Mouse (Mus musculus): ENCODE measurements around the gene Cobl.

The Cobl gene

GRCm38 (mm10) chr11:12232041-12232742, 232.6 kb downstream of the Cobl start:
- peak; percentile 78 for DNase-seq (ENCODE audit: extremely low read depth, insufficient read length, low spot score)

- DNase-seq (ENCODE audit: extremely low read depth, insufficient read length, low spot score): peak; percentile 93
Measured at GRCm38 (mm10) chr11:12231481-12232035, 233.2 kb downstream of the Cobl start.

GRCm38 (mm10) chr11:12229411-12229810, 235.3 kb downstream of the Cobl start:
- peak; percentile 33 for DNase-seq (ENCODE audit: extremely low read depth, insufficient read length, low spot score)

GRCm38 (mm10) chr11:12227343-12227742, 237.4 kb downstream of the Cobl start:
- no peak for DNase-seq (ENCODE audit: extremely low read depth, insufficient read length, low spot score)

GRCm38 (mm10) chr11:12219594-12220530, 244.9 kb downstream of the Cobl start:
- DNase-seq (ENCODE audit: extremely low read depth, insufficient read length, low spot score): no peak

GRCm38 (mm10) chr11:12216897-12217296, 247.9 kb downstream of the Cobl start:
- no peak for DNase-seq (ENCODE audit: extremely low read depth, insufficient read length, low spot score)

GRCm38 (mm10) chr11:12215582-12215981, 249.2 kb downstream of the Cobl start:
- no peak for DNase-seq (ENCODE audit: extremely low read depth, insufficient read length, low spot score)

GRCm38 (mm10) chr11:12208574-12208973, 256.2 kb downstream of the Cobl start:
- DNase-seq (ENCODE audit: extremely low read depth, insufficient read length, low spot score): no peak

GRCm38 (mm10) chr11:12205201-12206161, 259.3 kb downstream of the Cobl start:
- no peak for DNase-seq (ENCODE audit: extremely low read depth, insufficient read length, low spot score)

GRCm38 (mm10) chr11:12199441-12199840, 265.3 kb downstream of the Cobl start:
- no peak for DNase-seq (ENCODE audit: extremely low read depth, insufficient read length, low spot score)

GRCm38 (mm10) chr11:12198700-12199349, 265.9 kb downstream of the Cobl start:
- no peak for DNase-seq (ENCODE audit: extremely low read depth, insufficient read length, low spot score)

- no peak for DNase-seq (ENCODE audit: extremely low read depth, insufficient read length, low spot score)
Measured at GRCm38 (mm10) chr11:12198017-12198416, 266.7 kb downstream of the Cobl start.

- no peak for DNase-seq (ENCODE audit: extremely low read depth, insufficient read length, low spot score)
Measured at GRCm38 (mm10) chr11:12197542-12197941, 267.2 kb downstream of the Cobl start.

GRCm38 (mm10) chr11:12195390-12195789, 269.4 kb downstream of the Cobl start:
- DNase-seq (ENCODE audit: extremely low read depth, insufficient read length, low spot score): peak; percentile 18

- peak; percentile 28 for DNase-seq (ENCODE audit: extremely low read depth, insufficient read length, low spot score)
Measured at GRCm38 (mm10) chr11:12193369-12193768, 271.4 kb downstream of the Cobl start.

GRCm38 (mm10) chr11:12191386-12191785, 273.4 kb downstream of the Cobl start:
- DNase-seq (ENCODE audit: extremely low read depth, insufficient read length, low spot score): no peak

GRCm38 (mm10) chr11:12190417-12190816, 274.3 kb downstream of the Cobl start:
- no peak for DNase-seq (ENCODE audit: extremely low read depth, insufficient read length, low spot score)

All from 3134 (cell line).